Mouse (Mus musculus) heart, adult 10 weeks (tissue): ENCODE results near the gene Scaf4. TPM values are rescaled to one million over a fixed set of nuclear protein-coding genes. Genes with fewer than 3 reads are reported as not detected.

Experiments used
- polyA plus RNA-seq: library from polyadenylated mRNA; stranded (reverse); fragments of 350-450 nt; fragmentation: Illumina TruSeq; extraction: RNeasy Lipid Tissue Mini Kit (QIAGEN cat#74804); gene quantifications from one replicate; pipeline ENCODE4 v1.2.3, GENCODE M21; 2014; ENCODE audit warnings: low read depth, low replicate concordance

The Scaf4 gene
- polyA plus RNA-seq = 14.7 TPM

GRCm38 (mm10) chr16:90283905-90284891 is at the start of gene Scaf4:
TSS of gene Scaf4 (minus strand) at chr16:90284503.

GRCm38 (mm10) chr16:90220026-90220891 is 64.0 kb downstream of the Scaf4 start, which contains the start of gene Sod1:
TSS of gene Sod1 (plus strand) at chr16:90220754.

Other genes with a start within 250 kb of the Scaf4 start
- 4.8 TPM for gene Tiam1, start 140.7 kb downstream of the Scaf4 start, polyA plus RNA-seq
- gene Sod1, start 63.7 kb downstream of the Scaf4 start, polyA plus RNA-seq = 813 TPM
- 0.37 TPM for gene Hunk, start 101.5 kb upstream of the Scaf4 start, polyA plus RNA-seq